Mouse (Mus musculus): Measurements from ENCODE around the gene Dpysl4. TPM values are rescaled to one million over a fixed set of nuclear protein-coding genes. Genes with fewer than 3 reads are reported as not detected.

Dpysl4 gene
- total RNA-seq, 4 experiments from 2014 or later, result 1.1 to 3.2 (median 2.5) TPM

Other genes starting within 250 kb of the Dpysl4 start
- gene Ppp2r2d, start 239.9 kb upstream of the Dpysl4 start, total RNA-seq (2022), result 10 to 100 TPM; 66.1 to 76.0 (median 71.6) TPM
- 10 to 100 TPM; 25.5 to 37.2 (median 30.7) TPM for gene Mapk1ip1, start 239.7 kb upstream of the Dpysl4 start, total RNA-seq (2022)
- 100 to 1,000 TPM; 109 to 258 (median 200) TPM for gene Bnip3, start 176.5 kb upstream of the Dpysl4 start, total RNA-seq (2022)
- gene Jakmip3, start 145.3 kb upstream of the Dpysl4 start, total RNA-seq (2022), result 10 to 100 TPM in 2 of 4 experiments, 1 to 10 TPM in 2; 4.4 to 13.1 (median 8.8) TPM
- gene Lrrc27, start 127.0 kb downstream of the Dpysl4 start, total RNA-seq (2022), result 10 to 100 TPM in 1 of 4 experiments, 1 to 10 TPM in 3; 6.5 to 10.4 (median 7.7) TPM
- 1 to 10 TPM; 4.0 to 6.7 (median 5.4) TPM for gene Stk32c, start 127.3 kb downstream of the Dpysl4 start, total RNA-seq (2022)
- 10 to 100 TPM; 13.5 to 20.4 (median 17.0) TPM for gene Pwwp2b, start 162.5 kb downstream of the Dpysl4 start, total RNA-seq (2022)